Mouse (Mus musculus) cerebellum, adult 18-20 months (tissue): ENCODE data around the gene Ap2a1.

Source experiments
- DNase-seq, 2 experiments: peaks; one replicate each; pipeline ENCODE4 v3.0.0; 2021

The Ap2a1 gene

DNA sequence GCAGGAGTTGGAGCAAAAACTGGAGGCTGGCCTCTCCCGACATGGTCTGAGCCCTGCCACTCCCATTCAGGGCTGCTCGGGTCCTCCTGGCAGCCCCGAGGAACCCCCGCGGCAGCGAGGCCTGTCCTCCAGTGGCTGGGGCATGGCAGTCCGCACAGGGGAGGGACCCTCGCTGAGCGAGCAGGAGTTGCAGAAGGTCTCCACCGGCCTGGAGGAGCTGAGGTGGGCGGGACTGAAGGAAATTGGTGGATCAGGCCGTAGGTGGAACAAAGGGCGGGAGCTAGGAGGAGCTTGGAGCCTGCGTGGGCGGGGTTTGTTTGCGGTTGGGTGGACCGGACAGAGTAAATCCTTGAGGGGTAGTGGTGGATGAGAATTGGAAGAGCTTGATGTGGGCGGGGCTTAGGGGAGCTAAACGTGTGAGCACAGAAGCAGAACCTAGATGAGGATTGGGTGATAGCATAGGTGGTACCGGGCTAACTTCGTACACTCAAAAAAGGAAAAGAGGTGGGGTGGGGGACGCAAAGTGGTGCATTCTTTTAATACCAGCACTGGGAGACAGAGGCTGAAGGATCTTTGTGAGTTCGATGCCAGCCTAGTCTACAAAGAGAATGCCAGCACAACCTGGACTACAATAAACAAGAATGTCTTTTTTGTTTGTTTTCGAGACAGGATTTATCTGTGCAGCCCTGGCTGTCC, 23.5 kb upstream of the Ap2a1 start:
- peak; percentile 79 to 90 for DNase-seq

- DNase-seq = peak in 1 of 2 experiments; percentile 48
These were observed 22.7 kb upstream of the Ap2a1 start for GRCm38 (mm10) chr7:44951960-44952359.

DNA sequence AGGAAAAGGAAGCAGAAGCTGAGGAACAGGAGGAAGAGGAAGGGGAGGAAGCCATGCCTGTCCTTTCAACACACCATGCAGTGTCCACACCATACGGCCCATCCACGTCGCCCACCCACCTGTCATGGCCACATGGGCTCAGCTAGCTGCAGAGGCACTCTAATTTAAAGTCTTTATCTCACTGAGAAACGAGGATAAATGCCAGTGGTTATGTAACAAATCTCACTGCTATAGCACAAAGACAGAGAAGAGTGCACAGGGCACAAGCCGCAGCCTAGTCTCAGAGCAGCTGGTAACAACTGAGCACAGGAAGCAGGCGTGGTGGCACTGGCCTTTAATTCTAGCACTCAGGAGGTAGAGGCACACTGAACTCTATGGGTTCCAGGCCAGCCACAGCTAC, 20.6 kb upstream of the Ap2a1 start:
- no peak for DNase-seq

DNA sequence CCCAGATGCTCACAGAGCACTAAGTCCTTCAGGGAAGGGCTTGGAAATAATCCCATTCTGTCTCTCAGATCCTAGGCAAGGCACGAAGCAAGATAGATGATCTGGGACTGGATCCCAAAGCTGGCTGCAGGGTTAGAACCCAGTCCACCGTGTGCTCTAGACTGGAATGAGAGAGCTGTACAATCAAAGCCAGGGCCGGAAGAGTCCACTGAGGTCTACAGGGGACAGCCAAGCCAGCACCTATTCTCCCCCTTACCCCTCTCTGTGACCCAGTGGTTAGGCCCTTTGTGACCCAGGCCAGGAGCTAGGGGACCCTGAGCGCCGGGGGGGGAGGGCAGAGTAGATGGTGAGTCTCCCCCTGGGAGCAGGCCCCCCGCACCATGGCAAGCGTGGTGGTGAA, 13.6 kb upstream of the Ap2a1 start, which contains the start of gene Tsks:
Tsks (plus strand) TSS at position 301 of the 400 bp plus-strand sequence.
- no peak for DNase-seq

- DNase-seq = no peak
These were observed 9.4 kb upstream of the Ap2a1 start for GRCm38 (mm10) chr7:44938680-44939079.

GRCm38 (mm10) chr7:44928570-44928969, 726 bp downstream of the Ap2a1 start:
- no peak for DNase-seq

- DNase-seq = peak; percentile 42 to 43
These were observed 3.8 kb downstream of the Ap2a1 start for GRCm38 (mm10) chr7:44925468-44925867.

- DNase-seq = no peak
These were observed 6.8 kb downstream of the Ap2a1 start for GRCm38 (mm10) chr7:44922530-44922929.

DNA sequence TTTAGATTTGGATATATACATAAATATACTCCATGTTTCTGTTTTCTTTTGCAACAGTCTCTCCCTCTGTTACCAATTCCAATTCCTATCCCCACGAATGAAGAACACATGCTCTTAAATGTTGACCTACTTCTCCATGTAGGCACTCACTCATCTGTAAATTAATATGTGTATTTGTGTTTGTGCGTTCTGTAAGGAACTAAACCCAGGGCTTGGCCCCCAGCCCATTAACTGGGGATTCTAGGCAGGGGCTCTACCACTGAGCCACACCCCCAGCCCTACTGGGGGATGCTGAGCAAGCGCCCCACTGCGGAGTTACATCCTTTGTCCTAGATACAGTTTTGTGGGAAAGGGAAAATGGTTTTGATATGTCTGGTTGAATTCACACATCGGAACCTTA, 10.2 kb downstream of the Ap2a1 start:
- no peak for DNase-seq

- DNase-seq = no peak
These were observed 11.1 kb downstream of the Ap2a1 start for GRCm38 (mm10) chr7:44918219-44918618.

DNA sequence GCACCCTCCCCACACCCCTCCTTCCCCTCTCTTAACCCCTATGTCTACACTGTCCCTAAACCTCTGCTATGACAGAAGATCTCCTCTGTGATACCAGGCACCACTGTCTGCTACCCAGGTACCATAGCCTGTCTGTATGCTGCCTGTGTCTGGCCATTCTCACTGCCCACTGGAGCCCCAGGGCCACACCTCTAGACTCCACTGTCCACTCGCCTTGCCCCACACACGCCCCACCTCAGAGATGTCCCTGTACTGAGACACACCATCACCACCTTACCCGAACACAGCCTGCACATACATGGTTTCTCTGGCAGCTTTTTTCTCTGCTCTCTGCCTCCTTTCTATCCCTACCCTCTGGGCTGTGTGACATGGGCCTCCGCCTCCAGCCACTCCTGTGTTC, 12.4 kb downstream of the Ap2a1 start:
- DNase-seq = no peak

GRCm38 (mm10) chr7:44916191-44916590, 13.1 kb downstream of the Ap2a1 start:
- no peak for DNase-seq

GRCm38 (mm10) chr7:44915314-44915713, 14.0 kb downstream of the Ap2a1 start:
- DNase-seq = no peak

GRCm38 (mm10) chr7:44914396-44914795, 14.9 kb downstream of the Ap2a1 start:
- DNase-seq = no peak

DNA sequence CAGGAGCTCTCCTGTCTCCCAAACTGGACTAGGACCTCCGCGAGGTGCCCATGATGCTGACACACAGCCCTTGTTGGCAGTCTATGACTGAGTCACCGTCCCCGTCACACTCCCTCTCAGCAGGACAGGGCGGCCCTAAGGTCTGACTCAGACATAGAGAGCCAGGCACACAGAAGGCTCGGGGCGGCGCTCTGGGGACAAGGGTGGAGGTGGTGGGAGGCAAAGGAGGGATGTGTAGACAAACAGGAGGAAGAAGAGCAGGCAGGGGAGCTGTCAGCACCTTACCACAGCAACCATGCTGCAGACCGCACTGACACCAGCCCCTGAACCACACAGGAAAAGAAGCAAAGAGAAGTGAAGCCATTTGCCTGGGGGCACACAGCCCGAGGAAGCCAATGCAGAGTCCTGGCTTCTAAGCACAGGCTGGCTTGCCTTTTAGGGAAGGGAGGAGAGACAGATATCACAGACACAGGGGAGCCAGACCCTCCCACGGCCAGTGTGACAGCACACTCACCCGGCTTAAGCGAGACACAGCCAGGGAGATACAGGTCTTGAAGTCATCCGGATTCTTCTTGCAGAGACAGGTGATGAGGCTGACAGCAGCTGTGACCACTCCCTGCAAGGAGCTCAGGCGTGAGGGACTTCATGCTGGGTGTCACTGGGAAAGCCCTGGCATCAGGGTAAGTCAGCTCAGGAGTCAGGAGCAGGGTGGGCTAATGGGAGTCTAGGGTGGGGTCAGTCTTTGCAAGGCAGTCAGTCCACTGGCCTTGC, 20.4 kb downstream of the Ap2a1 start:
- peak in 1 of 2 experiments; percentile 51 for DNase-seq

DNA sequence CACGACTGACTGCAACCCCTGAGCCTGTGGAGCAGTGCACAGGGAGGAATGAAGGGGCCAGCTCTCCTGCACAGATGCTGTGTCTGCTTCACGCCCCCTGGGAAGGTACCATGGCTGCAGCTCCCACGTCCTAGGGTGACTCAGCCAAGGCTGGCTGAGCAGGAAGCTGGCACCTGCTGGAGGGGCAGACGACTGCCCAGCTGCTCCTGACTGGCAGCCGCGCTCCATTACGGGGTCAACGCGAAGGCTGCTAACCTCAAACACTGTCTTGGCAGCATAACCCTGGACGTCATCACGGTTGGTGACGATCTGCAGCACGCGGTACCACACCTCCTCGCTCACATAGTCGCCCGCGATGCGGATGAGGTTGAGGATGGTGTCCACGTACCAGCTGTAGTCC, 23.9 kb downstream of the Ap2a1 start:
- no peak for DNase-seq

DNA sequence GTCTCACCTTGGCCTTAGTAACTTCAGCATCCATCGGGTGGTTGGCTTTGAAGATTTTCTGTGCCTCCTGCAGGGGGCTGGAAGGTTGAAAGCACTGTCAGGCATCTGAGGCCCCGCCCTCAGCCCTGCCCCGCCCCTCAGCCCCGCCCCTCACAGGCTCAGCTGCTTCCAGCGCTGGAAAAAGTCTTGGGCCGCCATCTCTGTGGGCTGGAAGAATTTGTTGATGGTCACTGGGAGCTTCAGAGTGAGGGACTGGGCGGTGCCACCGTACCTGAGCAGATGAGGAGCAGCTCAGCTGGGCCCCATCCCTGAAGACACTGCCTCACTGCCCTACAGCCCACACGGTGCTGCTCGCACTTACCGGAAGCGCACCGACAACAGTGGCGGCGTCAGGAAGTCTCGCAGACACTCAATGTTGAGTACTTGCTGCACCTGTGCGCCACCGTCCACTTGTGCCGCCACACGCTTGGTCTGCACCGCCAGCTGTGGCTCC, 28.0 kb downstream of the Ap2a1 start:
- DNase-seq = no peak

- DNase-seq = no peak
These were observed 28.7 kb downstream of the Ap2a1 start for GRCm38 (mm10) chr7:44900632-44901031.

DNA sequence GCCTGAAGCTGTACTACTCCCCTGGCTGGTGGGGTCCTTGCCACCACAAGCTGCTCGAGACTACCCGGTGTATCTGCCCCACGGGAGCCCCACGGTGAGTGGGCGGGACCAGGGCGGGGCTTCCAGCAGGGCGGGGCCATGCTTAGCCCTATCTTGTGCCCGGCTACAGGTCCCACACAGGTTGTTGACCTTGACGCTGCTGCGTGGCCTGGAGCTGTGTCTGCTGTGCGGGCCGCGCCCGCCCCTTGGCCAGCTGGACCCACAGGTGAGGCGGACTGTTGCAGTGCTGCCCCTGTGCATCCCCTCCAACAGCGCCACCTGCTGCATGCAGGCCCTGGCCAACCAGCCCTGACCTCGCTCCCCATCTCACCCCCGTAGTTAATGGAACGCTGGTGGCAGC, 30.7 kb downstream of the Ap2a1 start:
- peak in 1 of 2 experiments; percentile 31 for DNase-seq

DNA sequence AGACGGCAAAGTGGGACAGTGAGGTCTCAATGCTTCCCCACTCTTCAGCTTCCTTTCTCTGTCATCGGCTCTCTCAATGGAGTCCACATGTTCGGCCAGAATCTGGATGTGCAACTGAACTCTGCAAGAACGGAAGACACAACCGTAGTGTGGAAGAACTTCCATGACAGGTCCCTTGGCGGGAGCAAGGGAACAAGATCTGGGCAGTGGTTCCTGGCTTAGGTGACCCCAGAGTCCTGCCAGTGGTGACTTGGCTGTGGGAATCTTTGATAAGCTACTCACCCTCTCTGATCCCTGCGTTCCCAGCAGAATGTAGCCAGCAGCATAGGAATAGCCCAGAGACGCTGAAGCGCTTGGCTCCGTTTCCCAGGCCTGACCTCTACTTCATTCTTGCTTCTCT, 32.8 kb downstream of the Ap2a1 start:
- no peak for DNase-seq

DNA sequence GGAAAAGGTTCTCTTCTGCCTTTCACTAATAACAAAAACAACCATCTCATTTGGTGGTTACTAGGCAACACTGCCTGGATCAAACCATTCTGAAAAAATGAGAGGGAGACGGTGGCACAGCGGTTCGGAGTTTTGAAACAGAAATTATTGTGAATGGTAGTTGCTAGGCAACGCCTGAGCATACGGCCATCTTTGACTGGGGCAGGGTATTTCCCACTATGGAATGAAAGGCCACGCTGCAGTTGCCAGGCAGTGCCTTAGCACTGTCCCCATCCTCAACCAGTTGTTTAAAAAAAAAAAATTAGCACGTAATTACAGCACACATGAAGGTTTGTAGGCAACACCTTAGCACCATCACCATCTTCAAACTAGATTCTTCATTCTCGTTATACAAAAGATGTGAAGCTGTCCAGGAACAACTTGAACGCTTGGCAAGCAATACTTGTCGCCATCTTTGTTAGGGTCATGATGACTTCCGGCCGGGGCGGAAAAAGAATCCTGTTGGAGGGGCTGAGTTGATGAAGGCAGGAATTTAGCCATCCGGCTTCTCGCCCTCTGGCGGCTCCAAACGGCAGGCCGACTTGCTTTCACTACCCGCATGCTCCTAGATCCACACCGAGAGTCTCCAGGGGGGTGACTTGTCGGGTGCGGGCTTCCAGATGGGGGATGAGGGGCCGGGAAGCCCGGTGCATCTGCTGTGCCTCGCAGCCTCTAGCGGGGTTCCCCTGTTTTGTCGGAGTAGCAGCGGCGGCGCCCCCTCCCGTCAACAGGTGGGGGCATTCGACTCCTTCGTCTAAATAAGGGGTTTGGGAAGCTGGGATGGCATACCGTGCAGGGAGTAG, 33.5 kb downstream of the Ap2a1 start, which contains the start of gene Fuz:
Fuz (plus strand) TSS at position 487 of the 842 bp plus-strand sequence.
- peak; percentile 91 to 95 for DNase-seq

- DNase-seq = peak in 1 of 2 experiments; percentile 43
These were observed 34.1 kb downstream of the Ap2a1 start for GRCm38 (mm10) chr7:44895206-44895592.

DNA sequence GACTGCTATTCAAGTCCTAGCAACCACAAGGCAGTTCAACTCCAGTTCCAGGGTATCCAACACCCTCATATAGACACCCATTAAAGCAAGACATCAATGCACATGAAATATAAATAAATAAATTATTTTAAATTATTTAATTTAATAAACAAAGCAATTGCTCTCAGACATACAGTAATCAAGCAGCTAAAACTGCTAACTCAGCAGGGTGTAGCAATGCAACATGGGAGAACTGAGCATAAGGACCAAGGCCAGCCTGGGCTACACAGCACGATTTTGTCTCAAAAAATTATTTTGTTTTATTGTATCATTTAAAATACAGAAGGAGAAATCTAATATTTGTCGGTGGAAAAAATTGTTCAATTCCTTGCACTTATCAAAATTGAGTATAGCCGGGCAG, 35.1 kb downstream of the Ap2a1 start:
- DNase-seq = no peak
